Mouse (Mus musculus) lung, adult 2 months (tissue): Measurements from ENCODE around the gene Coa7. TPM values are rescaled to one million over a fixed set of nuclear protein-coding genes. Genes with fewer than 3 reads are reported as not detected.

Source experiments
- DNase-seq: peaks from one replicate; pipeline ENCODE4 v3.0.0; 2022
- H3K4me1 ChIP-seq: fragments of 200-500 bp; 2 replicates; pipeline ENCODE4 v1.6.1; 2011; ENCODE audit warnings: low read length; ENCODE audit not compliant: control insufficient read depth, insufficient read depth
- H3K4me3 ChIP-seq: fragments of 200-500 bp; replicated peaks from 2 replicates; pipeline ENCODE3; 2011; ENCODE audit warnings: low read depth, mild to moderate bottlenecking, control low read depth, low read length; ENCODE audit errors: extremely low read depth
- CTCF ChIP-seq: fragments of 200-500 bp; IDR thresholded peaks from 2 replicates; pipeline ENCODE4 v1.5.1; 2011; ENCODE audit warnings: mild to moderate bottlenecking, low read length, control low read depth; ENCODE audit not compliant: insufficient read depth
- POLR2A ChIP-seq: fragments of 200-500 bp; IDR thresholded peaks from 2 replicates; pipeline ENCODE4 v1.6.1; 2011; ENCODE audit warnings: low read depth, mild to moderate bottlenecking, control low read depth, low read length, borderline replicate concordance; ENCODE audit errors: extremely low read depth
- WGBS: fragments of 180-500 bp; shearing (Covaris S2); methylation state at CpG from one replicate; pipeline ENCODE4 v1.1.7; 2018; 5-methylcytosine and 5-hydroxymethylcytosine counted together
- polyA plus RNA-seq: library from polyadenylated mRNA; depleted of rRNA; stranded (reverse); fragments of >200 nt; gene quantifications from 2 replicates; pipeline ENCODE4 v1.2.3, GENCODE M21; 2012

The Coa7 gene
- polyA plus RNA-seq, 1 experiment = 5.2 TPM

GRCm38 (mm10) chr4:108357458-108357857 is 29.5 kb downstream of the Coa7 start:
- Histone ChIP-seq H3K4me1 (no peaks in the 10 kb centered on the region), H3K4me3 (no peak overlapping the region)
- DNase-seq = no peak
- TF ChIP-seq CTCF (no peak), POLR2A (no peak)
- WGBS = 88% methylated on average over 8 of the region's 8 CpGs

- DNase-seq = no peak
- TF ChIP-seq POLR2A (no peak), CTCF (no peak)
- no peak overlapping the region for H3K4me3 ChIP-seq
- H3K4me1 ChIP-seq = no peaks in the 10 kb centered on the region
- 74% methylated on average over 4 of the region's 4 CpGs for WGBS
These were observed 30.6 kb downstream of the Coa7 start for GRCm38 (mm10) chr4:108358498-108358897.

- TF ChIP-seq CTCF (no peak), POLR2A (no peak)
- H3K4me3 ChIP-seq = peak overlapping the region; percentile 4
- H3K4me1 ChIP-seq = no peaks in the 10 kb centered on the region
- DNase-seq = no peak
- 16% methylated on average over 28 of the region's 28 CpGs for WGBS
These were observed 32.5 kb downstream of the Coa7 start for GRCm38 (mm10) chr4:108360136-108361055.

GRCm38 (mm10) chr4:108362321-108363261 is 34.7 kb downstream of the Coa7 start:
- DNase-seq = no peak
- Histone ChIP-seq H3K4me1 (no peaks in the 10 kb centered on the region), H3K4me3 (no peak overlapping the region)
- no peak for TF ChIP-seq POLR2A
- 31% methylated on average over 18 of the region's 18 CpGs for WGBS

- Histone ChIP-seq H3K4me1 (no peaks in the 10 kb centered on the region), H3K4me3 (no peak overlapping the region)
- DNase-seq = no peak
- WGBS = 47% methylated on average over 7 of the region's 7 CpGs
- TF ChIP-seq CTCF (no peak), POLR2A (no peak)
These were observed 35.6 kb downstream of the Coa7 start for GRCm38 (mm10) chr4:108363355-108364110.

- Histone ChIP-seq H3K4me1 (no peaks in the 10 kb centered on the region), H3K4me3 (no peak overlapping the region)
- WGBS = 30% methylated on average over 5 of the region's 5 CpGs
- TF ChIP-seq POLR2A (no peak), CTCF (no peak)
- no peak for DNase-seq
These were observed 36.2 kb downstream of the Coa7 start for GRCm38 (mm10) chr4:108364111-108364476.

GRCm38 (mm10) chr4:108369254-108369653 is 41.3 kb downstream of the Coa7 start:
- no peak overlapping the region for H3K4me3 ChIP-seq
- no peaks in the 10 kb centered on the region for H3K4me1 ChIP-seq
- TF ChIP-seq CTCF (no peak), POLR2A (no peak)
- 33% methylated on average over 5 of the region's 5 CpGs for WGBS
- no peak for DNase-seq

- no peak for TF ChIP-seq POLR2A
- TF ChIP-seq CTCF = no peak
- H3K4me3 ChIP-seq = no peak overlapping the region
- 49% methylated on average over 4 of the region's 4 CpGs for WGBS
- no peaks in the 10 kb centered on the region for H3K4me1 ChIP-seq
- no peak for DNase-seq
These were observed 42.5 kb downstream of the Coa7 start for GRCm38 (mm10) chr4:108370409-108370808.

- Histone ChIP-seq H3K4me3 (no peak overlapping the region), H3K4me1 (no peaks in the 10 kb centered on the region)
- 82% methylated on average over 3 of the region's 3 CpGs for WGBS
- no peak for DNase-seq
- TF ChIP-seq CTCF = no peak
- TF ChIP-seq POLR2A = no peak
These were observed 43.5 kb downstream of the Coa7 start for GRCm38 (mm10) chr4:108371421-108371820.
